Mouse (Mus musculus): Measurements from ENCODE around the gene Gm10663. TPM values are rescaled to one million over a fixed set of nuclear protein-coding genes. Genes with fewer than 3 reads are reported as not detected.
A peak's percentile ranks its signal among the peaks of the same experiment; 100 is the strongest.

Gene Gm10663
- polyA plus RNA-seq, 1 experiment from 2014 or later: not detected

- H3K9ac ChIP-seq: no peak overlapping the region
- WGBS: 60% methylated on average over 7 of the region's 7 CpGs
- no peaks in the 10 kb centered on the region for H3K4me1 ChIP-seq
- no peaks in the 10 kb centered on the region for H3K36me3 ChIP-seq
- H3K27me3 ChIP-seq: no peaks in the 10 kb centered on the region
- H3K9me3 ChIP-seq: no peaks in the 10 kb centered on the region
- H3K27ac ChIP-seq: no peak overlapping the region
- H3K4me3 ChIP-seq: no peak overlapping the region
- no peak for ATAC-seq (ENCODE audit: borderline replicate concordance, extremely low read depth, low FRiP score, low TSS enrichment)
- no peak overlapping the region for H3K4me2 ChIP-seq
Measured at GRCm38 (mm10) chr8:65089781-65090180, 14.9 kb downstream of the Gm10663 start.

GRCm38 (mm10) chr8:65097760-65098415, 23.1 kb downstream of the Gm10663 start:
- Histone ChIP-seq H3K4me1 (no peaks in the 10 kb centered on the region), H3K4me3 (no peak overlapping the region), H3K36me3 (no peaks in the 10 kb centered on the region), H3K27me3 (no peaks in the 10 kb centered on the region), H3K9me3 (no peaks in the 10 kb centered on the region), H3K9ac (no peak overlapping the region), H3K27ac (no peak overlapping the region), H3K4me2 (no peak overlapping the region)
- 27% methylated on average over 7 of the region's 7 CpGs for WGBS
- no peak for ATAC-seq (ENCODE audit: borderline replicate concordance, extremely low read depth, low FRiP score, low TSS enrichment)

GRCm38 (mm10) chr8:65099735-65100134, 24.9 kb downstream of the Gm10663 start:
- ATAC-seq (ENCODE audit: borderline replicate concordance, extremely low read depth, low FRiP score, low TSS enrichment): no peak
- no peaks in the 10 kb centered on the region for H3K36me3 ChIP-seq
- no peaks in the 10 kb centered on the region for H3K9me3 ChIP-seq
- no peak overlapping the region for H3K9ac ChIP-seq
- H3K4me1 ChIP-seq: no peaks in the 10 kb centered on the region
- WGBS: 52% methylated on average over 3 of the region's 3 CpGs
- no peak overlapping the region for H3K27ac ChIP-seq
- no peak overlapping the region for H3K4me2 ChIP-seq
- no peak overlapping the region for H3K4me3 ChIP-seq
- no peaks in the 10 kb centered on the region for H3K27me3 ChIP-seq

DNA sequence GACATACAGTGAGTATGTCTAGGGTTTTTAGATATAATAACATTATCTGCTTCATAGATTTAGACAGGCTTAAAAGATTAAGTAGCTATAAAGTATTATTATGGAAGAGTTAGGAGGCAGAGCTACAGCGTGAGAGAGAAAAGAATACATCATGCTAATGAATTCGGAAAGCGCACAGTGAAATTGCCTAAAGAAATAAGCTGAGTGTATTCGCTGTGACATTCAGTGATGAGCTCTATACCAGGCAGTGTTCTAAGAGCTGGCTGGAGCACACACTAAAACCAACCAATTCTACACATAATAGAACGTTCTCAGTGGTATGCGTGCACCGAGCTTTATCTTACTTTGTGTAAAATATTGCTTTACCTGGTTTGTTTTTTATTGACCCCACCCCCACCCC, 28.8 kb downstream of the Gm10663 start:
- Histone ChIP-seq H3K27me3 (no peaks in the 10 kb centered on the region), H3K4me3 (no peak overlapping the region), H3K4me2 (no peak overlapping the region), H3K9me3 (no peaks in the 10 kb centered on the region), H3K27ac (no peak overlapping the region), H3K36me3 (no peaks in the 10 kb centered on the region), H3K9ac (no peak overlapping the region), H3K4me1 (no peaks in the 10 kb centered on the region)
- no peak for ATAC-seq (ENCODE audit: borderline replicate concordance, extremely low read depth, low FRiP score, low TSS enrichment)
- WGBS: 79% methylated on average over 7 of the region's 7 CpGs

DNA sequence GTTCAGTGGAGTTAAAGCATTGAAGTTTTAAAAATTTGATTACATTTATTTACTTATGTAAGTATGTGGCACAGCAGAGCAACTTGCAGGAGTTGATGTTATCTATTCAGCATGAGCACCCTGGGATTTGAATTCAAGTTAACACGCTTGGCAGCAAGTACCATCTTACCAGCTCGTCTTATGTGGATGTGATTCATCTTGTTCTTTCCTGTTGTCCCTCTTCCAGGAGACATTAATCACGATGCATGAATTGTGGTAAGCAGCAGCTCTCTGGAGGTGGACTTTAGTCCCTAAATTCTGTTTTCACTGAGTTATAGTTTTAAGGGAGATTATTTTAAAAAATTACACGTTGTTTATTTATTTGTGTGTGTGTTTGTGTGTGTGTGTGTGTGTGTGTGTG, 29.2 kb downstream of the Gm10663 start:
- Histone ChIP-seq H3K9me3 (no peaks in the 10 kb centered on the region), H3K27ac (no peak overlapping the region), H3K4me2 (no peak overlapping the region), H3K27me3 (no peaks in the 10 kb centered on the region), H3K9ac (no peak overlapping the region), H3K36me3 (no peaks in the 10 kb centered on the region), H3K4me3 (no peak overlapping the region), H3K4me1 (no peaks in the 10 kb centered on the region)
- 53% methylated on average over 4 of the region's 4 CpGs for WGBS
- no peak for ATAC-seq (ENCODE audit: borderline replicate concordance, extremely low read depth, low FRiP score, low TSS enrichment)

DNA sequence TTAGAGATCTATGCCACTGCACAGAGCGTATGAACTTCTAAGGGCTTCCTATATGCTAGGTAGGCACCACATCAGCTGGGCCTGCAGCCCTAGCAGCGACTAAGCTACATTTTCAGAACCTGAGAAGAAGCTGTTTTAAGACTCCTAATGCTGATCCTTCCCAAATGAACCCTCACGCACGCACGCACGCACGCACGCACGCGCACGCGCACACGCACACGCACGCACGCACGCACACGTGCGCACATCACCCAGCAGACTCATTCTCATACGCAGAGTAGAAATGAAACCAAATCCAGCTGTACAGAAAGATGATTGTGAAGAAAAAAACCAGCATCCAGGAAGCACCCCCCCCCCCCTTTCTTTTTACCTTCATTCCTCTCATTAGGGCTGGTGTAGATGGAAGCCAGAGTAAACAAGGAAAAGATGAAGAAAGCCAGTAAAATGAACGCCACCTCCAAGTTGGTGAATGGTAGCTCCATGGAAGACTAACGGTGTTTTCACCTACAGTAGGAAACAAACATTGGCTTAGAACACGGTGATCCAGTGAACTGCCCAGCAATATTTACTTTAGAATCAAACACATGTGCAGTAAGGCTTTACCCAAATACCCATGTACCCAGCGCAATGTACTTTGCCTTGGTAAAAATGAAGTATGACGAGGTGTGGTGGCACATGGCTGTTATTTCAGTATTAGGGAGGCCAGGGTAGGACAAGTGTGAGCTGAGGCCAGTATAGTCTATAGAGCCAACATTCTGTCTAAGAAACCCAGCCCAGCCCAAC, 33.3 kb downstream of the Gm10663 start:
- Histone ChIP-seq H3K9ac (no peak overlapping the region), H3K4me1 (no peaks in the 10 kb centered on the region), H3K4me3 (no peak overlapping the region), H3K9me3 (no peaks in the 10 kb centered on the region), H3K36me3 (no peaks in the 10 kb centered on the region), H3K27ac (no peak overlapping the region), H3K4me2 (no peak overlapping the region), H3K27me3 (no peaks in the 10 kb centered on the region)
- ATAC-seq (ENCODE audit: borderline replicate concordance, extremely low read depth, low FRiP score, low TSS enrichment): no peak
- WGBS: 90% methylated on average over 25 of the region's 25 CpGs

DNA sequence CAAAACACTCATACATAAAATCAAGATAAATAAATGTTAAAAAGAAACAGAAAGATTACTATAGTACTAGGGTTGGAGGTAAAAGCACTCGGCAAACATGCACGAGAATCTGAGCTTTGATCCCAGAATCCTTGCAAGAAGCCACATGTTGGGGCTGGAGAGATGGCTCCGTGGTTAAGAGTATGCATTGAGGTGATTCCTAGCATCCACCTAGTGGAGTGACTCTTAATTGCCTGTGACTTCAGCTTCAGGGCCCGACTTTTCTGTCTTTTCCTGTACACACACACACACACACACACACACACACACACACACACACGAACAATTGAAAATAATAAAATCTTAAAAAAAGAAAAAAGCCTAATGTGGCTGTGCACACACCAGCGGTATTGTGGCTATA, 34.1 kb downstream of the Gm10663 start:
- no peak overlapping the region for H3K4me2 ChIP-seq
- no peak for ATAC-seq (ENCODE audit: borderline replicate concordance, extremely low read depth, low FRiP score, low TSS enrichment)
- no peaks in the 10 kb centered on the region for H3K36me3 ChIP-seq
- H3K27ac ChIP-seq: no peak overlapping the region
- no peak overlapping the region for H3K4me3 ChIP-seq
- 59% methylated on average over 6 of the region's 6 CpGs for WGBS
- H3K27me3 ChIP-seq: no peaks in the 10 kb centered on the region
- no peaks in the 10 kb centered on the region for H3K9me3 ChIP-seq
- H3K9ac ChIP-seq: no peak overlapping the region
- no peaks in the 10 kb centered on the region for H3K4me1 ChIP-seq

- 33% methylated on average over 5 of the region's 5 CpGs for WGBS
- no peak overlapping the region for H3K4me2 ChIP-seq
- no peak overlapping the region for H3K4me3 ChIP-seq
- H3K4me1 ChIP-seq: no peaks in the 10 kb centered on the region
- no peak overlapping the region for H3K9ac ChIP-seq
- no peaks in the 10 kb centered on the region for H3K27me3 ChIP-seq
- H3K9me3 ChIP-seq: no peaks in the 10 kb centered on the region
- no peak; the same call in 1 of the 2 replicates for ATAC-seq (ENCODE audit: borderline replicate concordance, extremely low read depth, low FRiP score, low TSS enrichment)
- H3K27ac ChIP-seq: no peak overlapping the region
- no peaks in the 10 kb centered on the region for H3K36me3 ChIP-seq
Measured at GRCm38 (mm10) chr8:65110285-65110691, 35.5 kb downstream of the Gm10663 start.

DNA sequence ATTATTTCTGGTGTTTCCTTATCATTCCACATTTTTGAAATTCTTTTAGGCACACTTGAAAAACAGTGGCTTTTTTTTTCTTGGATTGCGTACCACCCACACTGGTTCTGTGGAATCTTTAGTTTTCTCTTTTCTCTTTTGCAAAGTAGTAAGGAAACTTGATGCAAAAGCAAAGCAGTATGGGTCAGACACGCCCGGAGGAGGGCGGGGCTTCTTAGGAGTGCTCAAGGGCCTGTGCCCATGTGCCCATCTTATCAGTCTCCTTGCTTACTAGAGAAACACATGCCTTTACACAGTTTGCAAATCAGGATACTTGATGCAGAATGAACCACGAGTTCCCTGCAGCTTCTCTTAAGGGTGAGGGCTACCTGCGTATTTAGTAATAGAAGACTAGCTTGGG, 37.3 kb downstream of the Gm10663 start:
- H3K36me3 ChIP-seq: no peaks in the 10 kb centered on the region
- 67% methylated on average over 6 of the region's 6 CpGs for WGBS
- peak; percentile 49; the same call in 1 of the 2 replicates for ATAC-seq (ENCODE audit: borderline replicate concordance, extremely low read depth, low FRiP score, low TSS enrichment)
- no peak overlapping the region for H3K4me3 ChIP-seq
- no peaks in the 10 kb centered on the region for H3K27me3 ChIP-seq
- no peak overlapping the region for H3K4me2 ChIP-seq
- no peak overlapping the region for H3K9ac ChIP-seq
- H3K27ac ChIP-seq: no peak overlapping the region
- H3K4me1 ChIP-seq: no peaks in the 10 kb centered on the region
- H3K9me3 ChIP-seq: no peaks in the 10 kb centered on the region

GRCm38 (mm10) chr8:65126014-65126413, 51.2 kb downstream of the Gm10663 start:
- no peak for ATAC-seq (ENCODE audit: borderline replicate concordance, extremely low read depth, low FRiP score, low TSS enrichment)

DNA sequence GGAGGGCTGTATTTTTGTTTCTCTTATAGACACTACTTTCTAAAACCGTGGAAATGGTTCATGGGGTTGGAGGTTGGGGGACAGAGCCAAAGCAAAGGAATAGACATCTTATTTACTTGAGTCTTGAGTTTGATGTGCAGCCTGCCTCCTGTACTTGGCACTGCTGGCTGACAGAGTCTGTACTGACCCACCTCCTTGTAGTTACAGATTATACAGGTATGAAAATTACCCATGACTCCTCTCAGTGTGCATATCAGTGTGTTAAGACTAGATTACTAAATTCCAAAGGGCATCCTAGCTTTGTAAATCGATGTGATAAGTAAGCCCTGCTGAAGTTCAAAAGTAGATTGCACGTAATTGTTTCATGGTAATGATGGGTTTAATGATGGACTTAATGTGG, 51.6 kb downstream of the Gm10663 start:
- Histone ChIP-seq H3K9ac (no peak overlapping the region), H3K4me3 (no peak overlapping the region), H3K36me3 (no peaks in the 10 kb centered on the region), H3K4me2 (no peak overlapping the region), H3K9me3 (no peaks in the 10 kb centered on the region), H3K27ac (no peak overlapping the region), H3K4me1 (no peaks in the 10 kb centered on the region), H3K27me3 (no peaks in the 10 kb centered on the region)
- WGBS: 70% methylated on average over 3 of the region's 3 CpGs
- ATAC-seq (ENCODE audit: borderline replicate concordance, extremely low read depth, low FRiP score, low TSS enrichment): no peak

More at GRCm38 (mm10) chr8:65126014-65126413, 51.2 kb downstream of the Gm10663 start:
- Histone ChIP-seq H3K27me3 (no peaks in the 10 kb centered on the region), H3K27ac (no peak overlapping the region), H3K4me3 (no peak overlapping the region), H3K9ac (no peak overlapping the region), H3K4me1 (no peaks in the 10 kb centered on the region), H3K36me3 (no peaks in the 10 kb centered on the region), H3K4me2 (no peak overlapping the region), H3K9me3 (no peaks in the 10 kb centered on the region)
- 50% methylated on average over 1 of the region's 1 CpGs for WGBS

Measured in lung, embryonic 15.5 days (tissue).